Mouse (Mus musculus): ENCODE results near the gene Cobll1. TPM values are rescaled to one million over a fixed set of nuclear protein-coding genes. Genes with fewer than 3 reads are reported as not detected.

Cobll1 gene
- total RNA-seq, 1 experiment, result 2.2 TPM

DNA sequence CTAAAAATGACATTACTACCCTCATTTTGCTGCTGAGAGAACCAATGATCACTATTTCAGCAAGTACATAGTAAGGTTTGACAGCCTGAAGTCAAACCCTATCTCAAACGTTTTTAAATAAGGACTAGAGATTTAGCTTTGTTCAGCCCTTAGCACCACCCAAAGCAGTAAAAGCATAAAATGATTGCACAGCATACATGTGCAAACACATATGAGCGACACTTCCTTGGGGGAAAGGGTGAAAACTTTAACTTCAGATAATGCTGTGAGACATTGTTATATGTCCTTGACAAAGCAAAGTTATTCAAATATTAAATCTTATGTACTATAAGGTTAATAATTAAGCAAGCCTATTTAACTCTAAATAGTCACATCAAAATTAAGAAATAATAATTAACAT, 18.2 kb upstream of the Cobll1 start:
- Histone ChIP-seq H3K9ac (ENCODE audit: insufficient read depth, low read depth, low read length, poor library complexity, severe bottlenecking) (no peak overlapping the region), H3K9me3 (ENCODE audit: control insufficient read depth, insufficient read depth, low read depth, low read length) (no peaks in the 10 kb centered on the region), H3K4me1 (ENCODE audit: control insufficient read depth in 2 of 2, insufficient read depth in 2 of 2, low read length in 2 of 2, poor library complexity in 1 of 2) (no peaks in the 10 kb centered on the region), H3K36me3 (ENCODE audit: control insufficient read depth, insufficient read depth, low read length, poor library complexity, severe bottlenecking) (no peaks in the 10 kb centered on the region), H3K4me3 (ENCODE audit: insufficient read depth in 1 of 2, low read depth in 1 of 2, low read length in 2 of 2, poor library complexity in 1 of 2, severe bottlenecking in 1 of 2) (no peak overlapping the region), H3K27ac (ENCODE audit: insufficient read depth, low read depth, low read length, poor library complexity, severe bottlenecking) (no peak overlapping the region)
- in situ Hi-C loops (cut with MboI; ENCODE audit: low sequenced_read_pairs in 2 of 2, unreplicated experiment in 2 of 2), result no loop called here
- no peak for DNase-seq (ENCODE audit: low read depth, low spot score)
- TF ChIP-seq ZC3H11A (IDR thresholded peaks at IDR 0.05; ENCODE audit: borderline replicate concordance, low read depth, low read length) (no peak), HCFC1 (IDR thresholded peaks at IDR 0.05; ENCODE audit: borderline replicate concordance, insufficient read depth, low read length) (no peak), ZNF384 (IDR thresholded peaks at IDR 0.05; ENCODE audit: low read depth, low read length) (no peak), CHD2 (IDR thresholded peaks at IDR 0.05; ENCODE audit: low read depth, low read length) (no peak), MAFK (IDR thresholded peaks at IDR 0.05; ENCODE audit: insufficient read depth, low read depth, low read length) (no peak)

DNA sequence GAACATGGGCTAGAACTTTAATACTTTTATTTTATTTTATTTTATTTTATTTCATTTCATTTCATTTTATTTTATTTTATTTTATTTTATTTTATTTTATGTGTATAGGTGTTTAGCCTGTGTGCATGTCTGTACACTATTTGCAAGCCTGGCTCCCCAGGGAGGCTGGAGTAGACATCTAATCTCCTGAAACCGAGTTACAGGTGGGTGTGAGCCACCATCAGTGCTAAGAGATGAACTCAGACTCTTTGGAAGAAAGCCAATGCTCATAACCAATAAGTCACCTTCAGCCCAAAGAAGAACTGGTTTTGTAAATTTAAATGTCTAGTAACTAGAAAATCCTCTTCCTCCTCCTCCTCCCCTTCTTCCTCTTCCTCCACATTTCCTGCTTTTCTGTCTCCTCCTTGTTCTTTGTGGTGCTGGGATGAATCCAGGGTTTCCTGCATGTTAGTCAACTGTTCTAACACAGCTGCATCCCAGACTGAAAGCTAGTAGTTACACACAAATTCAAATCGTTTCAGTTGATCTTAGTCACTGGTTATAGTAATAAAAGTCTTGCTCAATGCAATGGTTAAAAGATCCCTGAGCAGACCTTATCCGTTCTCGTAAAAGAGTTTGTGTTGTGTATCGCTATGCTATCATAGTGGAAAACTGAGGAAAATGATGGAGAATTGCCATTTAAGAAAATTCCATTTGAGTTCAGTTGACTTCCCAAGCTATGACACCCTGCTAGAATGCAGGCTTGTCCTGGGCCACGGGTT, 17.5 kb upstream of the Cobll1 start:
- Histone ChIP-seq H3K4me1 (ENCODE audit: control insufficient read depth in 2 of 2, insufficient read depth in 2 of 2, low read length in 2 of 2, poor library complexity in 1 of 2) (no peaks in the 10 kb centered on the region), H3K4me3 (ENCODE audit: insufficient read depth in 1 of 2, low read depth in 1 of 2, low read length in 2 of 2, poor library complexity in 1 of 2, severe bottlenecking in 1 of 2) (no peak overlapping the region), H3K36me3 (ENCODE audit: control insufficient read depth, insufficient read depth, low read length, poor library complexity, severe bottlenecking) (no peaks in the 10 kb centered on the region), H3K27ac (ENCODE audit: insufficient read depth, low read depth, low read length, poor library complexity, severe bottlenecking) (no peak overlapping the region), H3K9ac (ENCODE audit: insufficient read depth, low read depth, low read length, poor library complexity, severe bottlenecking) (no peak overlapping the region), H3K9me3 (ENCODE audit: control insufficient read depth, insufficient read depth, low read depth, low read length) (no peaks in the 10 kb centered on the region)
- in situ Hi-C loops (cut with MboI; ENCODE audit: low sequenced_read_pairs in 2 of 2, unreplicated experiment in 2 of 2), result no loop called here
- TF ChIP-seq CHD2 (IDR thresholded peaks at IDR 0.05; ENCODE audit: low read depth, low read length) (no peak), ZNF384 (IDR thresholded peaks at IDR 0.05; ENCODE audit: low read depth, low read length) (no peak), ZC3H11A (IDR thresholded peaks at IDR 0.05; ENCODE audit: borderline replicate concordance, low read depth, low read length) (no peak), MAFK (IDR thresholded peaks at IDR 0.05; ENCODE audit: insufficient read depth, low read depth, low read length) (no peak), HCFC1 (IDR thresholded peaks at IDR 0.05; ENCODE audit: borderline replicate concordance, insufficient read depth, low read length) (no peak)
- DNase-seq (ENCODE audit: low read depth, low spot score), result no peak

DNA sequence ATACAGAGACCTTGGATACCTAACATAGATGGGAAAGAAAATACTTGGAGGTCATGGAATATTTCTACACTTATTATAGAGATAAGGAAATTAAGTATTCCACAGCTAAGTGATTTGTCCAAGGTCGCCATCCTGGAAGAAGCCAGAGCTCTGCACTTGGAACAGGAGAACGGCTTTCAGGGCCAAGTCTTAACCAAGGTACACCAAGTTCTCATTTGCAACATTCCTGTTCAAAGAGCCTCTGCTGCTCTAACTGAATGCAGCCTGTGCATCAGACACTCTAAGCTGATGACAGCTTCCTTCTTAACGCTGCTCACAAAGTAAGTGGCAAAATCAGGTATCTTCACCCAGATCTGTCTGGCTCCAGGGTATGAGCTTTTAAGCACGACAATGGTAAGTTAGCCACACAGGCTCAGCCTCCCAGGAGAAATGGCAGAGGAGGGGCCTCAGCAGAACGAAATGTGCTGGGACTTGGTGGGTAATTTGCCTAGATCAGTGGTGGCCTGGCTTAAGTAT, 11.4 kb upstream of the Cobll1 start:
- TF ChIP-seq ZNF384 (IDR thresholded peaks at IDR 0.05; ENCODE audit: low read depth, low read length) (no peak), MAFK (IDR thresholded peaks at IDR 0.05; ENCODE audit: insufficient read depth, low read depth, low read length) (no peak), ZC3H11A (IDR thresholded peaks at IDR 0.05; ENCODE audit: borderline replicate concordance, low read depth, low read length) (no peak), CHD2 (IDR thresholded peaks at IDR 0.05; ENCODE audit: low read depth, low read length) (no peak), HCFC1 (IDR thresholded peaks at IDR 0.05; ENCODE audit: borderline replicate concordance, insufficient read depth, low read length) (no peak)
- no peaks in the 10 kb centered on the region for H3K9me3 ChIP-seq (ENCODE audit: control insufficient read depth, insufficient read depth, low read depth, low read length)
- H3K4me1 ChIP-seq (ENCODE audit: control insufficient read depth in 2 of 2, insufficient read depth in 2 of 2, low read length in 2 of 2, poor library complexity in 1 of 2), result no peaks in the 10 kb centered on the region
- in situ Hi-C loops (cut with MboI; ENCODE audit: low sequenced_read_pairs in 2 of 2, unreplicated experiment in 2 of 2), result no loop called here
- H3K4me3 ChIP-seq (ENCODE audit: insufficient read depth in 1 of 2, low read depth in 1 of 2, low read length in 2 of 2, poor library complexity in 1 of 2, severe bottlenecking in 1 of 2), result no peak overlapping the region
- no peak for DNase-seq (ENCODE audit: low read depth, low spot score)
- no peak overlapping the region for H3K27ac ChIP-seq (ENCODE audit: insufficient read depth, low read depth, low read length, poor library complexity, severe bottlenecking)
- no peak overlapping the region for H3K9ac ChIP-seq (ENCODE audit: insufficient read depth, low read depth, low read length, poor library complexity, severe bottlenecking)
- H3K36me3 ChIP-seq (ENCODE audit: control insufficient read depth, insufficient read depth, low read length, poor library complexity, severe bottlenecking), result no peaks in the 10 kb centered on the region

DNA sequence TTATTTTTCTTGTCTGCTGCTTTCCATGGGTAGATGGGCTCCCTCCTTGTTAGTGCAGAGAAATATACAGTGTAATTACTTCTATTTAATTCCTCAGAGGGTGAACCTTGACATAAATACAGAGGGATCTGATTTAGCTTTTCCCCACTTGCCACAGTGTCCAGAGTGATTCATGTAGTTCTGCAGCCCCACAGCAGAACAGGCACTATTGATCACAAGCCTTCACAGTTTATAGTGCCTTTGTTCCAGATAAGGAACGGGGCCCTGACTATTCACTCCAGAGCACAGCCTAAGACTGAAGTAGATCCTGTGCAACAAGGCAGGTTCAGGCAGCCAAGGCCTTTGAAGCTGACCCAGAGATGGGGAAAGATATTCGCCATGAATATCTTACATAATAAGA, 10.4 kb upstream of the Cobll1 start:
- TF ChIP-seq ZC3H11A (IDR thresholded peaks at IDR 0.05; ENCODE audit: borderline replicate concordance, low read depth, low read length) (no peak), CHD2 (IDR thresholded peaks at IDR 0.05; ENCODE audit: low read depth, low read length) (no peak), HCFC1 (IDR thresholded peaks at IDR 0.05; ENCODE audit: borderline replicate concordance, insufficient read depth, low read length) (no peak)
- in situ Hi-C loops (cut with MboI; ENCODE audit: low sequenced_read_pairs in 2 of 2, unreplicated experiment in 2 of 2), result no loop called here
- DNase-seq (ENCODE audit: low read depth, low spot score), result no peak

More for the DNA sequence above, 10.4 kb upstream of the Cobll1 start:
- H3K4me3 ChIP-seq (ENCODE audit: insufficient read depth in 1 of 2, low read depth in 1 of 2, low read length in 2 of 2, poor library complexity in 1 of 2, severe bottlenecking in 1 of 2), result no peak overlapping the region
- H3K9ac ChIP-seq (ENCODE audit: insufficient read depth, low read depth, low read length, poor library complexity, severe bottlenecking), result no peak overlapping the region
- H3K36me3 ChIP-seq (ENCODE audit: control insufficient read depth, insufficient read depth, low read length, poor library complexity, severe bottlenecking), result no peaks in the 10 kb centered on the region
- H3K9me3 ChIP-seq (ENCODE audit: control insufficient read depth, insufficient read depth, low read depth, low read length), result no peaks in the 10 kb centered on the region
- no peak overlapping the region for H3K27ac ChIP-seq (ENCODE audit: insufficient read depth, low read depth, low read length, poor library complexity, severe bottlenecking)
- no peaks in the 10 kb centered on the region for H3K4me1 ChIP-seq (ENCODE audit: control insufficient read depth in 2 of 2, insufficient read depth in 2 of 2, low read length in 2 of 2, poor library complexity in 1 of 2)

Measured in ES-E14 (cell line).